Mouse (Mus musculus): ENCODE data around the gene Rmnd5b.
A peak's percentile ranks its signal among the peaks of the same experiment; 100 is the strongest.

- TF ChIP-seq POLR2A (IDR thresholded peaks at IDR 0.05; ENCODE audit: insufficient read length, low read depth) (peak; percentile 60), TCF3 (IDR thresholded peaks at IDR 0.05; ENCODE audit: insufficient read length, low read depth) (no peak), MAX (IDR thresholded peaks at IDR 0.05; ENCODE audit: low read depth) (no peak)
These were observed 15.2 kb upstream of the Rmnd5b start, which contains the start of the genes N4bp3 and D930048N14Rik for GRCm38 (mm10) chr11:51650691-51651515.
